Mouse (Mus musculus) embryonic facial prominence, embryonic 14.5 days (tissue): ENCODE measurements around the gene Gm11492. TPM values are rescaled to one million over a fixed set of nuclear protein-coding genes. Genes with fewer than 3 reads are reported as not detected.

Experiments used
- ATAC-seq: fragments of 200-750 bp; cut with Nextera tagmentation; 2 replicates; pipeline ENCODE4 v1.8.0; 2017; ENCODE audit warnings: low read depth, moderate number of reproducible peaks, moderate TSS enrichment
- DNase-seq: peaks from one replicate; pipeline ENCODE4 v3.0.0-alpha.2; 2015; ENCODE audit warnings: low spot score
- H3K27ac ChIP-seq: fragments of 300-500 bp; sonication (generic); replicated peaks from 2 replicates; pipeline ENCODE4 v1.5.1; 2014; ENCODE audit warnings: low read depth, mild to moderate bottlenecking, low read length, moderate library complexity
- H3K27me3 ChIP-seq: fragments of 300-500 bp; sonication (generic); replicated peaks from 2 replicates; pipeline ENCODE4 v1.6.1; 2014; ENCODE audit warnings: low read length; ENCODE audit not compliant: control insufficient read depth, insufficient read depth
- H3K36me3 ChIP-seq: fragments of 300-500 bp; sonication (generic); 2 replicates; pipeline ENCODE4 v1.6.1; 2014; ENCODE audit warnings: low read length, mixed read lengths; ENCODE audit not compliant: control insufficient read depth, insufficient read depth
- H3K4me1 ChIP-seq: fragments of 300-500 bp; sonication (generic); 2 replicates; pipeline ENCODE4 v1.6.1; 2014; ENCODE audit warnings: antibody characterized with exemption, low read length; ENCODE audit not compliant: control insufficient read depth, insufficient read depth
- H3K4me2 ChIP-seq: fragments of 300-500 bp; sonication (generic); 2 replicates; pipeline ENCODE4 v1.6.1; 2014; ENCODE audit warnings: low read depth, mild to moderate bottlenecking, low read length, moderate library complexity, mixed read lengths
- H3K4me3 ChIP-seq: fragments of 300-500 bp; sonication (generic); 2 replicates; pipeline ENCODE4 v1.5.1; 2014; ENCODE audit warnings: low read depth, mild to moderate bottlenecking, low read length
- H3K9ac ChIP-seq: fragments of 300-500 bp; sonication (generic); 2 replicates; pipeline ENCODE4 v1.6.1; 2014; ENCODE audit warnings: low read depth, mild to moderate bottlenecking, low read length, moderate library complexity, mixed read lengths
- H3K9me3 ChIP-seq: fragments of 300-500 bp; sonication (generic); 2 replicates; pipeline ENCODE4 v1.6.1; 2016; ENCODE audit warnings: low read length; ENCODE audit not compliant: control insufficient read depth
- WGBS: fragments of 180-500 bp; shearing (Covaris S2); extraction: QIAGEN DNeasy Blood & Tissue Kit; methylation state at CpG from one replicate; pipeline ENCODE4 v1.1.7; 2014; 5-methylcytosine and 5-hydroxymethylcytosine counted together
- polyA plus RNA-seq: library from polyadenylated mRNA; unstranded; fragments of >200 nt; fragmentation: Nextera tagmentation; extraction: Ambion mirVana; gene quantifications from 2 replicates; pipeline ENCODE4 v1.2.1, GENCODE M21; 2014

Gm11492 gene
- polyA plus RNA-seq, 1 experiment from 2014 or later = not detected

GRCm38 (mm10) chr11:87600322-87600853 is 33.9 kb downstream of the Gm11492 start:
- H3K27ac ChIP-seq = no peak overlapping the region
- peaks cover 8% of the 10 kb centered on the region; the same call in 1 of the 2 replicates for H3K4me1 ChIP-seq
- H3K4me2 ChIP-seq = no peak overlapping the region
- DNase-seq (no peak), ATAC-seq (no peak)
- 90% methylated on average over 10 of the region's 10 CpGs for WGBS
- H3K9ac ChIP-seq = no peak overlapping the region
- no peak overlapping the region for H3K4me3 ChIP-seq
- peaks cover 83% of the 10 kb centered on the region for H3K36me3 ChIP-seq
- no peaks in the 10 kb centered on the region for H3K27me3 ChIP-seq
- H3K9me3 ChIP-seq = no peaks in the 10 kb centered on the region

- 93% methylated on average over 9 of the region's 9 CpGs for WGBS
- peaks cover 100% of the 10 kb centered on the region for H3K36me3 ChIP-seq
- ATAC-seq (no peak), DNase-seq (no peak)
- no peaks in the 10 kb centered on the region for H3K4me1 ChIP-seq
- H3K4me2 ChIP-seq = no peak overlapping the region
- no peak overlapping the region for H3K4me3 ChIP-seq
- no peaks in the 10 kb centered on the region for H3K9me3 ChIP-seq
- no peak overlapping the region for H3K9ac ChIP-seq
- H3K27me3 ChIP-seq = no peaks in the 10 kb centered on the region
- no peak overlapping the region for H3K27ac ChIP-seq
These were observed 35.8 kb downstream of the Gm11492 start for GRCm38 (mm10) chr11:87602234-87602633.

GRCm38 (mm10) chr11:87603571-87603970 is 37.1 kb downstream of the Gm11492 start:
- H3K9me3 ChIP-seq = no peaks in the 10 kb centered on the region

DNA sequence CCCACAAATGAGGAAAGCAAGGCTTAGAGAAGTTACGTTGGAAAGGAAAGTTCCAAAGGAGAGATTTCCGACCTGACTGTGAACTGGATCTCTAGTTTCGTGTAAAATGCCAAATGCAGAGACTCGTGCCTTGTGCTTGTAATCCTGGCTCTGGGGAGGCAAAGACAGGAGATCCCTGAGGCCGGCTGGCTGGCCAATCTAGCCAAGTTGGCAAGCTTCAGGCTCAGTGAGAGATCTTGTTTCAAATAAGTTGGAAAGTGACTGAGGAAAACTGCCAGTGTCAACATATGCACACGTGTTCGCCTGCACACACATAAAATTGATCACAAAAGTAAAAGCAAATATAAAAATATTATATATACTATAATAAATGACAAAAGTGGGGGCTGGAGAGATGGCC is 42.8 kb downstream of the Gm11492 start:
- no peak for ATAC-seq
- DNase-seq = peak; percentile 40
- Histone ChIP-seq H3K27me3 (no peaks in the 10 kb centered on the region), H3K9me3 (no peaks in the 10 kb centered on the region), H3K9ac (no peak overlapping the region), H3K27ac (no peak overlapping the region), H3K36me3 (peaks cover 98% of the 10 kb centered on the region), H3K4me2 (no peak overlapping the region), H3K4me3 (no peak overlapping the region), H3K4me1 (no peaks in the 10 kb centered on the region)
- WGBS = 76% methylated on average over 7 of the region's 7 CpGs

More at GRCm38 (mm10) chr11:87603571-87603970, 37.1 kb downstream of the Gm11492 start:
- ATAC-seq (no peak), DNase-seq (no peak)
- no peak overlapping the region for H3K4me3 ChIP-seq
- H3K27ac ChIP-seq = no peak overlapping the region
- no peak overlapping the region for H3K9ac ChIP-seq
- H3K27me3 ChIP-seq = no peaks in the 10 kb centered on the region
- WGBS = 94% methylated on average over 2 of the region's 2 CpGs
- no peaks in the 10 kb centered on the region for H3K4me1 ChIP-seq
- H3K36me3 ChIP-seq = peaks cover 100% of the 10 kb centered on the region
- no peak overlapping the region for H3K4me2 ChIP-seq

- Histone ChIP-seq H3K4me3 (no peak overlapping the region), H3K36me3 (peaks cover 98% of the 10 kb centered on the region), H3K4me1 (no peaks in the 10 kb centered on the region), H3K9me3 (no peaks in the 10 kb centered on the region), H3K27ac (no peak overlapping the region), H3K9ac (no peak overlapping the region), H3K27me3 (no peaks in the 10 kb centered on the region), H3K4me2 (no peak overlapping the region)
- WGBS = 91% methylated on average over 9 of the region's 9 CpGs
- ATAC-seq (no peak), DNase-seq (no peak)
These were observed 45.1 kb downstream of the Gm11492 start for GRCm38 (mm10) chr11:87611547-87611946.

GRCm38 (mm10) chr11:87613972-87614371 is 47.5 kb downstream of the Gm11492 start:
- no peak overlapping the region for H3K27ac ChIP-seq
- 96% methylated on average over 7 of the region's 7 CpGs for WGBS
- no peaks in the 10 kb centered on the region for H3K27me3 ChIP-seq
- peaks cover 91% of the 10 kb centered on the region for H3K36me3 ChIP-seq
- H3K9ac ChIP-seq = no peak overlapping the region
- no peak overlapping the region for H3K4me2 ChIP-seq
- H3K4me3 ChIP-seq = no peak overlapping the region
- no peak for DNase-seq
- H3K9me3 ChIP-seq = no peaks in the 10 kb centered on the region
- H3K4me1 ChIP-seq = no peaks in the 10 kb centered on the region
- no peak for ATAC-seq

DNA sequence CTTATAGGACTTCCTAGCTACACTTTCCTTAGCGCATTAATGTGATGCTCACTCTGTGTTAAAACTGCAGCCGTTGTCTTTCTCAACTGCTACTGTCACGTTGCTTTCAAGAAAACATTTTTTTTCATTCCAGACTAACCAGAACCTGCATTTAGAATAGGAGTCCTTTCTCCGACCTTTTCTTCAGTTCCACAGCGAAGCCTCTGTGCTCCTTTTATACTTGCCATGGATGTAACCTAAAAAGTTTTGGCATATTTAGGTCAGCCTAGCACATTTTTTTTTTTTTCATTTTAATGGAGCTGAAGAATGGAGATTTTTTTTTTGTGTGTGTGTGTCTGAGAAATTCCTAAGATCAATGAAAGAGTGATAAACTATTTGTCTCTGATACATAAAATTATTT is 49.1 kb downstream of the Gm11492 start:
- H3K4me2 ChIP-seq = no peak overlapping the region
- ATAC-seq = no peak
- no peaks in the 10 kb centered on the region for H3K27me3 ChIP-seq
- WGBS = 88% methylated on average over 5 of the region's 5 CpGs
- H3K4me3 ChIP-seq = no peak overlapping the region
- no peak overlapping the region for H3K9ac ChIP-seq
- no peaks in the 10 kb centered on the region for H3K4me1 ChIP-seq
- no peak for DNase-seq
- no peaks in the 10 kb centered on the region for H3K9me3 ChIP-seq
- no peak overlapping the region for H3K27ac ChIP-seq
- peaks cover 77% of the 10 kb centered on the region for H3K36me3 ChIP-seq

- Histone ChIP-seq H3K27ac (no peak overlapping the region), H3K27me3 (no peaks in the 10 kb centered on the region), H3K36me3 (peaks cover 73% of the 10 kb centered on the region), H3K9me3 (no peaks in the 10 kb centered on the region), H3K4me2 (no peak overlapping the region), H3K9ac (no peak overlapping the region), H3K4me3 (no peak overlapping the region), H3K4me1 (no peaks in the 10 kb centered on the region)
- ATAC-seq = no peak
- no peak for DNase-seq
- 95% methylated on average over 2 of the region's 2 CpGs for WGBS
These were observed 49.5 kb downstream of the Gm11492 start for GRCm38 (mm10) chr11:87615952-87616351.

GRCm38 (mm10) chr11:87616790-87617474 is 50.5 kb downstream of the Gm11492 start, which contains the start of gene Hsf5:
Gene Hsf5 (plus strand): TSS chr11:87617164.
- no peaks in the 10 kb centered on the region for H3K4me1 ChIP-seq
- ATAC-seq (no peak), DNase-seq (no peak)
- H3K4me3 ChIP-seq = no peak within 1 kb of the TSS
- H3K4me2 ChIP-seq = no peak within 1 kb of the TSS
- no peaks in the 10 kb centered on the region for H3K9me3 ChIP-seq
- no peak within 1 kb of the TSS for H3K27ac ChIP-seq
- H3K9ac ChIP-seq = no peak within 1 kb of the TSS
- peaks cover 64% of the 10 kb centered on the region for H3K36me3 ChIP-seq
- 94% methylated on average over 26 of the region's 69 CpGs for WGBS
- no peaks in the 10 kb centered on the region for H3K27me3 ChIP-seq
